Mouse (Mus musculus) liver, embryonic 14.5 days (tissue): Measurements from ENCODE around the gene Gatad2b. TPM values are rescaled to one million over a fixed set of nuclear protein-coding genes. Genes with fewer than 3 reads are reported as not detected.

Experiments used
- ATAC-seq: fragments of 200-750 bp; cut with Nextera tagmentation; 2 replicates; pipeline ENCODE4 v1.8.0; 2017; ENCODE audit warnings: moderate number of reproducible peaks, mild to moderate bottlenecking, moderate library complexity; ENCODE audit not compliant: insufficient read depth
- DNase-seq, 3 experiments: peaks; one replicate each; pipeline ENCODE4 v3.0.0-alpha.2; 2012 to 2013; ENCODE audit warnings: low read depth in 3 of 3, low spot score in 3 of 3
- H3K27ac ChIP-seq: fragments of 300-500 bp; sonication (generic); 2 replicates; pipeline ENCODE4 v1.5.1; 2014; ENCODE audit warnings: moderate library complexity, mild to moderate bottlenecking, control low read depth, inconsistent platforms
- H3K27me3 ChIP-seq: fragments of 300-500 bp; sonication (generic); 2 replicates; pipeline ENCODE4 v1.6.1; 2014; ENCODE audit warnings: mild to moderate bottlenecking, low read length, moderate library complexity; ENCODE audit not compliant: control insufficient read depth, insufficient read depth
- H3K36me3 ChIP-seq: fragments of 300-500 bp; sonication (generic); replicated peaks from 2 replicates; pipeline ENCODE4 v1.6.1; 2014; ENCODE audit warnings: low read depth; ENCODE audit not compliant: control insufficient read depth, insufficient read depth
- H3K4me1 ChIP-seq, 2 experiments: fragments of 200-500 bp in 1 of 2; fragments of 300-500 bp in 1 of 2; sonication (generic) in 1 of 2; replicated peaks; 2 replicates each; pipeline ENCODE4 v1.6.1; 2012 to 2014; ENCODE audit warnings: antibody characterized with exemption in 1 of 2, inconsistent platforms in 1 of 2, low read length in 1 of 2; ENCODE audit not compliant: control insufficient read depth in 2 of 2, insufficient read depth in 2 of 2
- H3K4me2 ChIP-seq: fragments of 300-500 bp; sonication (generic); 2 replicates; pipeline ENCODE4 v1.6.1; 2014; ENCODE audit warnings: low read depth, mild to moderate bottlenecking, control low read depth, moderate library complexity
- H3K4me3 ChIP-seq, 2 experiments: fragments of 200-500 bp in 1 of 2; fragments of 300-500 bp in 1 of 2; sonication (generic) in 1 of 2; 2 replicates each; pipeline ENCODE4 v1.5.1; 2012 to 2014; ENCODE audit warnings: low read depth in 2 of 2, low read length in 2 of 2, mild to moderate bottlenecking in 2 of 2, control low read depth in 1 of 2, inconsistent platforms in 1 of 2, moderate library complexity in 1 of 2; ENCODE audit not compliant: insufficient read depth in 1 of 2
- H3K9ac ChIP-seq: fragments of 300-500 bp; sonication (generic); replicated peaks from 2 replicates; pipeline ENCODE4 v1.6.1; 2014; ENCODE audit warnings: mild to moderate bottlenecking, control low read depth, moderate library complexity
- H3K9me3 ChIP-seq: fragments of 300-500 bp; sonication (generic); 2 replicates; pipeline ENCODE4 v1.6.1; 2016; ENCODE audit warnings: low read length, mixed read lengths; ENCODE audit not compliant: control insufficient read depth
- CTCF ChIP-seq: IDR thresholded peaks from 2 replicates; pipeline ENCODE4 v1.5.1; 2016; ENCODE audit warnings: antibody characterized with exemption, low read depth, control low read depth
- EP300 ChIP-seq: IDR thresholded peaks from 2 replicates; pipeline ENCODE4 v1.6.1; 2016; ENCODE audit warnings: antibody characterized with exemption, low read depth
- WGBS: fragments of 180-500 bp; shearing (Covaris S2); extraction: QIAGEN DNeasy Blood & Tissue Kit; methylation state at CpG from one replicate; pipeline ENCODE4 v1.1.7; 2014; ENCODE audit not compliant: insufficient replicate concordance; 5-methylcytosine and 5-hydroxymethylcytosine counted together
- microRNA-seq: library from miRNA; unstranded; fragments of <30 nt; microRNA quantifications from one replicate; pipeline ENCODE4, GENCODE M21; 2016
- polyA plus RNA-seq, 2 experiments: library from polyadenylated mRNA; depleted of rRNA in 1 of 2; stranded (reverse) in 1 of 2; unstranded in 1 of 2; fragments of >200 nt; fragmentation: Nextera tagmentation in 1 of 2; extraction: Ambion mirVana in 1 of 2; gene quantifications; 2 replicates each; pipeline versions ENCODE4 v1.2.1 to v1.2.3; 2012 to 2014

The Gatad2b gene
- polyA plus RNA-seq, 2 experiments, result 2.2 to 5.6 TPM

DNA sequence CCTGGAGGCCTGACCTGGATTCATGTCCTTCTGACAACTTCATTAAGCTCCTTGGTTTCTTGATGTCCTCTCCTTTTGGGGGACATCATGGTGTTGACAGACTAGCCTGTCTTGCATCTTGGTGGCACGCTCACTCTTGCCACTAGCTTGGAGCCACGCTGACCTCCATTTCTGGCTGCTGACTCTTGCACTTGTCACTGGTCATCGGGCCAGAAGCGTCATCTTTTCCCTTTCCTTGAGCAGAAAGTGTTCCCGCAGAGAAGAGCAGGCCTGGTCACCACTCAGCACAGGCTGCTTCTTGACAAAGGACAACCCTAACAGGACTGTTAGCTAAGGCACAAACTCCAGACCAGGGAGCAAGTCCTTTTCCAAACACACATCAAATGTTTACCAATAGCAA is 113.4 kb downstream of the Gatad2b start:
- DNase-seq (no peak), ATAC-seq (no peak)
- TF ChIP-seq CTCF (no peak), EP300 (no peak)
- Histone ChIP-seq H3K9me3 (no peaks in the 10 kb centered on the region), H3K27me3 (no peaks in the 10 kb centered on the region), H3K9ac (no peak overlapping the region), H3K4me1 (no peaks in the 10 kb centered on the region), H3K4me2 (no peak overlapping the region), H3K27ac (no peak overlapping the region), H3K36me3 (peaks cover 43% of the 10 kb centered on the region), H3K4me3 (no peak overlapping the region)
- WGBS, result 88% methylated on average over 5 of the region's 5 CpGs

- ATAC-seq, result no peak
- H3K9ac ChIP-seq, result no peak overlapping the region
- H3K9me3 ChIP-seq, result no peaks in the 10 kb centered on the region
- H3K27me3 ChIP-seq, result no peaks in the 10 kb centered on the region
- H3K27ac ChIP-seq, result no peak overlapping the region
- DNase-seq, result no peak
- no peak overlapping the region for H3K4me2 ChIP-seq
- H3K36me3 ChIP-seq, result peaks cover 33% of the 10 kb centered on the region
- no peak overlapping the region for H3K4me3 ChIP-seq
- TF ChIP-seq EP300, result no peak
- TF ChIP-seq CTCF, result no peak
- 46% methylated on average over 3 of the region's 3 CpGs for WGBS
- H3K4me1 ChIP-seq, result no peaks in the 10 kb centered on the region
Measured at GRCm38 (mm10) chr3:90408721-90409120, 115.7 kb downstream of the Gatad2b start.

- H3K36me3 ChIP-seq, result peaks cover 30% of the 10 kb centered on the region
- H3K27ac ChIP-seq, result no peak overlapping the region
- H3K9me3 ChIP-seq, result no peaks in the 10 kb centered on the region
- H3K9ac ChIP-seq, result no peak overlapping the region
- DNase-seq, result peak in 2 of 3 experiments; percentile 34 to 37
- TF ChIP-seq CTCF, result peak; percentile 95
- TF ChIP-seq EP300, result no peak
- no peaks in the 10 kb centered on the region for H3K27me3 ChIP-seq
- no peak overlapping the region for H3K4me3 ChIP-seq
- 36% methylated on average over 5 of the region's 5 CpGs for WGBS
- no peaks in the 10 kb centered on the region for H3K4me1 ChIP-seq
- no peak for ATAC-seq
- no peak overlapping the region for H3K4me2 ChIP-seq
Measured at GRCm38 (mm10) chr3:90412312-90413010, 119.5 kb downstream of the Gatad2b start.

DNA sequence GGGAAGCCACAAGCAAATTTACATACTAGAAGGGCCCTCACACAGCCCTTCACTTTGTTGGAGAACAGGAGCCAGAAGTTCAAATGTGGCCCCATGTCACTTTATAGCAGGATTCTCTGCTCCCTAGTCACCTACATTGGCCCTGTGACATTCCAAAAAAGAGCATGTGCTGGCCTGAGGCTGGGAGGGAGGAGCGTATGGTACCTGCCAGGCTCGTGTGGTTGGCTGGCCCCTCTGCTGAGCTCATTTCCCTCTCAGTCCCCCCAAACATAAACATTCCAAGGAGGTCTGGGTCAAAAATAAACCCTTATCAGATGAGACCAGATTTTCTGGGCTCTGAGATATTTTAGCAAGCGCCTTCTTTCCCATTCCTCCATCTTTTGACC is 120.0 kb downstream of the Gatad2b start:
- Histone ChIP-seq H3K4me3 (no peak overlapping the region), H3K9me3 (no peaks in the 10 kb centered on the region), H3K27ac (no peak overlapping the region), H3K4me1 (no peaks in the 10 kb centered on the region), H3K36me3 (peaks cover 25% of the 10 kb centered on the region), H3K4me2 (no peak overlapping the region), H3K27me3 (no peaks in the 10 kb centered on the region), H3K9ac (no peak overlapping the region)
- ATAC-seq (no peak), DNase-seq (no peak)
- 67% methylated on average over 3 of the region's 3 CpGs for WGBS
- no peak for TF ChIP-seq EP300
- no peak for TF ChIP-seq CTCF

Small RNA genes within 50 kb of the gene (microRNA-seq; reads per million reads assigned to microRNA genes)
- gene Mir7012, result not detected

Other genes with a start within 250 kb of the Gatad2b start
- gene 4933434E20Rik, start 241.5 kb upstream of the Gatad2b start, polyA plus RNA-seq (2012; rRNA removed), result 15.6 and 19.1 TPM in 2 replicates
- 83.8 and 89.6 TPM in 2 replicates for gene 4933434E20Rik, start 241.5 kb upstream of the Gatad2b start, polyA plus RNA-seq (2014; fragmentation: Nextera tagmentation; extraction: Ambion mirVana)
- gene Ubap2l, start 240.6 kb upstream of the Gatad2b start, polyA plus RNA-seq (2012; rRNA removed), result 48.9 and 52.4 TPM in 2 replicates
- gene Ubap2l, start 240.6 kb upstream of the Gatad2b start, polyA plus RNA-seq (2014; fragmentation: Nextera tagmentation; extraction: Ambion mirVana), result 70.4 and 72.1 TPM in 2 replicates
- 54.6 and 86.2 TPM in 2 replicates for gene Tpm3, start 220.5 kb upstream of the Gatad2b start, polyA plus RNA-seq (2012; rRNA removed)
- 153 and 160 TPM in 2 replicates for gene Tpm3, start 220.5 kb upstream of the Gatad2b start, polyA plus RNA-seq (2014; fragmentation: Nextera tagmentation; extraction: Ambion mirVana)
- 0.19 and 0.28 TPM in 2 replicates for gene Nup210l, start 189.0 kb upstream of the Gatad2b start, polyA plus RNA-seq (2012; rRNA removed)
- gene Nup210l, start 189.0 kb upstream of the Gatad2b start, polyA plus RNA-seq (2014; fragmentation: Nextera tagmentation; extraction: Ambion mirVana), result 0.15 TPM in 1 of 2 replicates, not detected in the other
- 1,231 and 1,357 TPM in 2 replicates for gene Rps27, start 79.5 kb upstream of the Gatad2b start, polyA plus RNA-seq (2012; rRNA removed)
- gene Rps27, start 79.5 kb upstream of the Gatad2b start, polyA plus RNA-seq (2014; fragmentation: Nextera tagmentation; extraction: Ambion mirVana), result 948 and 959 TPM in 2 replicates
- 2.0 and 4.3 TPM in 2 replicates for gene Rab13, start 79.5 kb upstream of the Gatad2b start, polyA plus RNA-seq (2012; rRNA removed)
- gene Rab13, start 79.5 kb upstream of the Gatad2b start, polyA plus RNA-seq (2014; fragmentation: Nextera tagmentation; extraction: Ambion mirVana), result 1.9 and 2.9 TPM in 2 replicates
- gene Jtb, start 61.6 kb upstream of the Gatad2b start, polyA plus RNA-seq (2012; rRNA removed), result 18.8 and 21.2 TPM in 2 replicates
- 48.8 and 55.9 TPM in 2 replicates for gene Jtb, start 61.6 kb upstream of the Gatad2b start, polyA plus RNA-seq (2014; fragmentation: Nextera tagmentation; extraction: Ambion mirVana)
- 0.15 and 0.27 TPM in 2 replicates for gene Creb3l4, start 49.7 kb upstream of the Gatad2b start, polyA plus RNA-seq (2012; rRNA removed)
- gene Creb3l4, start 49.7 kb upstream of the Gatad2b start, polyA plus RNA-seq (2014; fragmentation: Nextera tagmentation; extraction: Ambion mirVana), result 0.24 and 0.28 TPM in 2 replicates
- gene Slc39a1, start 45.0 kb upstream of the Gatad2b start, polyA plus RNA-seq (2012; rRNA removed), result 9.8 and 10.8 TPM in 2 replicates
- gene Slc39a1, start 45.0 kb upstream of the Gatad2b start, polyA plus RNA-seq (2014; fragmentation: Nextera tagmentation; extraction: Ambion mirVana), result 24.1 and 24.9 TPM in 2 replicates
- gene Crtc2, start 39.0 kb upstream of the Gatad2b start, polyA plus RNA-seq (2012; rRNA removed), result 7.6 and 8.9 TPM in 2 replicates
- gene Crtc2, start 39.0 kb upstream of the Gatad2b start, polyA plus RNA-seq (2014; fragmentation: Nextera tagmentation; extraction: Ambion mirVana), result 3.2 TPM in 2 replicates
- 3.9 and 4.6 TPM in 2 replicates for gene Dennd4b, start 28.0 kb upstream of the Gatad2b start, polyA plus RNA-seq (2012; rRNA removed)
- gene Dennd4b, start 28.0 kb upstream of the Gatad2b start, polyA plus RNA-seq (2014; fragmentation: Nextera tagmentation; extraction: Ambion mirVana), result 1.0 and 1.6 TPM in 2 replicates
- gene Slc27a3, start 96.8 kb downstream of the Gatad2b start, polyA plus RNA-seq (2012; rRNA removed), result 2.1 TPM in 2 replicates
- gene Slc27a3, start 96.8 kb downstream of the Gatad2b start, polyA plus RNA-seq (2014; fragmentation: Nextera tagmentation; extraction: Ambion mirVana), result 0.76 and 1.0 TPM in 2 replicates
- gene Ints3, start 140.4 kb downstream of the Gatad2b start, polyA plus RNA-seq (2012; rRNA removed), result 11.3 and 12.7 TPM in 2 replicates
- 6.6 and 9.4 TPM in 2 replicates for gene Ints3, start 140.4 kb downstream of the Gatad2b start, polyA plus RNA-seq (2014; fragmentation: Nextera tagmentation; extraction: Ambion mirVana)
- gene Npr1, start 172.7 kb downstream of the Gatad2b start, polyA plus RNA-seq (2012; rRNA removed), result 6.5 and 7.2 TPM in 2 replicates
- gene Npr1, start 172.7 kb downstream of the Gatad2b start, polyA plus RNA-seq (2014; fragmentation: Nextera tagmentation; extraction: Ambion mirVana), result 2.8 and 4.0 TPM in 2 replicates
- 23.3 and 34.5 TPM in 2 replicates for gene Ilf2, start 182.9 kb downstream of the Gatad2b start, polyA plus RNA-seq (2012; rRNA removed)
- 46.5 and 48.9 TPM in 2 replicates for gene Ilf2, start 182.9 kb downstream of the Gatad2b start, polyA plus RNA-seq (2014; fragmentation: Nextera tagmentation; extraction: Ambion mirVana)
- 7.4 and 9.3 TPM in 2 replicates for gene Snapin, start 197.9 kb downstream of the Gatad2b start, polyA plus RNA-seq (2012; rRNA removed)
- 17.0 and 18.7 TPM in 2 replicates for gene Snapin, start 197.9 kb downstream of the Gatad2b start, polyA plus RNA-seq (2014; fragmentation: Nextera tagmentation; extraction: Ambion mirVana)
- gene Chtop, start 216.3 kb downstream of the Gatad2b start, polyA plus RNA-seq (2012; rRNA removed), result 33.6 and 49.9 TPM in 2 replicates
- 29.7 and 32.7 TPM in 2 replicates for gene Chtop, start 216.3 kb downstream of the Gatad2b start, polyA plus RNA-seq (2014; fragmentation: Nextera tagmentation; extraction: Ambion mirVana)
- 9.2 and 14.9 TPM in 2 replicates for gene S100a1, start 221.2 kb downstream of the Gatad2b start, polyA plus RNA-seq (2012; rRNA removed)
- 20.8 and 27.1 TPM in 2 replicates for gene S100a1, start 221.2 kb downstream of the Gatad2b start, polyA plus RNA-seq (2014; fragmentation: Nextera tagmentation; extraction: Ambion mirVana)
- 7.4 and 11.1 TPM in 2 replicates for gene S100a13, start 221.3 kb downstream of the Gatad2b start, polyA plus RNA-seq (2012; rRNA removed)
- gene S100a13, start 221.3 kb downstream of the Gatad2b start, polyA plus RNA-seq (2014; fragmentation: Nextera tagmentation; extraction: Ambion mirVana), result 18.0 and 19.7 TPM in 2 replicates
- 0.11 and 0.13 TPM in 2 replicates for gene S100a14, start 233.7 kb downstream of the Gatad2b start, polyA plus RNA-seq (2012; rRNA removed)
- not detected in 2 replicates for gene S100a14, start 233.7 kb downstream of the Gatad2b start, polyA plus RNA-seq (2014; fragmentation: Nextera tagmentation; extraction: Ambion mirVana)
- gene S100a16, start 244.1 kb downstream of the Gatad2b start, polyA plus RNA-seq (2012; rRNA removed), result 12.3 and 15.5 TPM in 2 replicates
- 24.1 and 24.9 TPM in 2 replicates for gene S100a16, start 244.1 kb downstream of the Gatad2b start, polyA plus RNA-seq (2014; fragmentation: Nextera tagmentation; extraction: Ambion mirVana)